Mouse (Mus musculus) adipose tissue, adult 10 weeks (tissue): ENCODE results near the gene Plbd2. TPM values are rescaled to one million over a fixed set of nuclear protein-coding genes. Genes with fewer than 3 reads are reported as not detected.

Source experiments
- polyA plus RNA-seq: library from polyadenylated mRNA; stranded (reverse); fragments of 350-450 nt; fragmentation: Illumina TruSeq; extraction: RNeasy Lipid Tissue Mini Kit (QIAGEN cat#74804); gene quantifications from one replicate; pipeline ENCODE4 v1.2.3, GENCODE M21; 2014; ENCODE audit warnings: low read depth, low replicate concordance

Gene Plbd2
- polyA plus RNA-seq = 58.7 TPM

GRCm38 (mm10) chr5:120503144-120503795 is at the start of gene Plbd2:
Gene Plbd2 (minus strand): TSS chr5:120503625.

GRCm38 (mm10) chr5:120510982-120511642 is 7.7 kb upstream of the Plbd2 start, which contains the start of gene Slc8b1:
Gene Slc8b1 (plus strand): TSS chr5:120511168.

DNA sequence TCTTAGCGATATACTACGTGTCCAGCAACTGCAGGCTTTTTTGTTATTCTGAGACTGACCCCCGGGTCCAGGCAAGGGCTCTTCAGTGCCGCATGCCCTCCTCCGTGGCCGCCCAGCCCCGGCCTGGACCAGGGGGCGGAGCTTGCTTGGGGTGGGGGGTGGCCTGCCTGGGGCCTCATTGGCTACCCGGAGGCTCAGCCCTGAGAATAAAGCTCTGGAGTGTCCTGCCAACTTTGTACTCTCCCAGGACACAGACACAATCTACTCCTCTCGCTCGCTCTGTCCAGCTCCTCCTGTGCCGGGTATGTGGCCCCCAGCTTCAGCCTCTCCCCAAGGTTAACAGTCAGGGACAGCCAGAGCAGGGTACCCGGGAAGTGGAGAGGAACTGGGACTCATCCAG is 27.1 kb downstream of the Plbd2 start, which contains the start of gene Sds:
Gene Sds (plus strand): TSS at position 231 of the 400 bp plus-strand sequence.

GRCm38 (mm10) chr5:120472770-120473169 is 30.7 kb downstream of the Plbd2 start, which contains the start of gene Sdsl:
Gene Sdsl (minus strand): TSS chr5:120472810.

Other genes with a start within 250 kb of the Plbd2 start
- gene Lhx5, start 71.9 kb downstream of the Plbd2 start, polyA plus RNA-seq = not detected
- 3.7 TPM for gene Sdsl, start 30.8 kb downstream of the Plbd2 start, polyA plus RNA-seq
- not detected for gene Sds, start 27.1 kb downstream of the Plbd2 start, polyA plus RNA-seq
- gene Slc8b1, start 7.5 kb upstream of the Plbd2 start, polyA plus RNA-seq = 20.8 TPM
- gene Tpcn1, start 85.0 kb upstream of the Plbd2 start, polyA plus RNA-seq = 36.4 TPM
- gene Iqcd, start 85.4 kb upstream of the Plbd2 start, polyA plus RNA-seq = 7.2 TPM
- gene Rita1, start 109.0 kb upstream of the Plbd2 start, polyA plus RNA-seq = 10.6 TPM
- gene Ddx54, start 109.1 kb upstream of the Plbd2 start, polyA plus RNA-seq = 24.2 TPM
- gene Cfap73, start 130.6 kb upstream of the Plbd2 start, polyA plus RNA-seq = 1.8 TPM
- 0.52 TPM for gene Rasal1, start 145.2 kb upstream of the Plbd2 start, polyA plus RNA-seq
- gene Dtx1, start 208.3 kb upstream of the Plbd2 start, polyA plus RNA-seq = 3.7 TPM
- gene Oas2, start 246.2 kb upstream of the Plbd2 start, polyA plus RNA-seq = 4.5 TPM